Mouse (Mus musculus): ENCODE results near the gene Tmem189. TPM values are rescaled to one million over a fixed set of nuclear protein-coding genes. Genes with fewer than 3 reads are reported as not detected.

Gene Tmem189
- polyA plus RNA-seq, 3 experiments from 2014 or later: 12.5 to 16.8 (median 12.8) TPM

DNA sequence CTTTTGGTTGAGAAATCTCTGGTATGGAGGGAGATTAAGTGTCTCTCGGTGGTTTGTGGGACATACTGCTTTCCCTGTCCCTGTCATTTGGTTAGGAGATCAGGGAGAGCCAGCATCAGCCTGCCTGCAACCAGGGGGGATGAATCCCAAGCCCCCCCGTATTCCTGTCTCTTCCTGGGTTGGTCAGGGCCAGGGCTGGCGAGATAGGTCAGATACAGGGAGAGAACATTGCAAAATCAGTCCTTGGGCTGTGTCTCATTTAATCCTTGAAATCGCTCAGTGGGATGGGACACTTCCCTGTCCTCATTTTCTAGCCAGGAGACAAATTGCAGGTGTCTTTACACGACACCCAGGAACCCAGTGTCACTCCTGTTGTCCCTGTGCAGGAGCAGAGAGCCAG lies 10.4 kb upstream of the Tmem189 start:
- no peak for ATAC-seq

DNA sequence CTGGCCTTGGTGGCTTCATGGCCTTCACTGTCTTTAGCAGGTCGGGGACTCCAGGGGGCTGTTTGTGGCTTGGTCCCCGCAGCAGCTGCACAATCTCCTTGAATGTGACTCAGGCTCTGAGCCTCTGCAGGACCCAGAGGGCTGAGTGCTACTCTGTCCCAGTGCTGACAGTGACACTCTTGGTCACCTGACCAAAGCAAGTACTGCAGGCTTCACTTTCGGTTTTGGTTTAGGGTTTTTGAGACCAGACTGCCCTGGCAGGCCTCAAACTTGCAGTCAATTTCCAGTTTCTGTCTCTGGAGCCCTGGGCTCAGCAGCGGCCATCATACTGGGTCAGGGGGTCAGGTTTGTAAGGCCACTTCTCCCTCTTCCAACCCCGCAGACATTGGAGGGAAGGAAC lies 8.3 kb upstream of the Tmem189 start:
- ATAC-seq: peak; percentile 98

DNA sequence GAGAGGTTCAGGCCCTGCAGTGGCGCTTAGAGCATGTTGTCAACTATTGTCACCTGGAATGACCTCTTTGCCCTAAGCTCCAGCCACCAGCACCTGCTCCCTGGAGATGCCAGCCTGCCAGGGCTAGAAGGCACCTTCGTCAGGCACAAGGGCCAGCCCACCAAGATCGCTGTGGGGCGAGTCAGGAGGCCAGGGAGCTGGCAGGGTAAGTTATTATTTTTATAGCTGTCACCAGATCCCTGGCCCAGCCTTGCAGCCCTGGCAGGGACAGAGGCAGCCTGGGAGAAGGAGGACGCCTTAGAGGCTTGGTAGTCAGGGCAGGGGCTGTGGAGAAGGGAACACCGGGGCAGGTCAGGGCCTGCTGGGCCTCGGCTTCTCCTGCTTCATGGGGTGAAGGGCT lies 6.5 kb upstream of the Tmem189 start:
- ATAC-seq: no peak

DNA sequence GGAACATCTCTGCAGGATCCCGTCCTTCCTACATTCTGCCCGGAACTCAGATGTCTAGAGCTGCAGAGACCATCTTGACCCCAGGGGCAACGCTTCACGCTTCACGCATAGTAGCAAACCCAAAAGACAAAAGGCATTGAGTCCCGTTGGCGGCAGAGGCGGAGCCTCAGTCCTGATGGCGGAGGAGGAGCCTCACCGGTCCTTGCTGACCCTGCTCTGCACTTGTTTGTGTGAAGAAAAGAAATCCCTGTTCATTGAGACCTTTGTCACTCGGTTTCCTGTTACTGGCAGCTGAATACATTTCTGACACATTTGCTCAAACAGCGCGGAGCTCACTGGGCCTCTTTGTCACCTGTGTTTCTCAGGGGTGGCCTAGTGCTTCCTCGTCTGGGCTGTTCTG lies 5.9 kb upstream of the Tmem189 start:
- ATAC-seq: no peak

DNA sequence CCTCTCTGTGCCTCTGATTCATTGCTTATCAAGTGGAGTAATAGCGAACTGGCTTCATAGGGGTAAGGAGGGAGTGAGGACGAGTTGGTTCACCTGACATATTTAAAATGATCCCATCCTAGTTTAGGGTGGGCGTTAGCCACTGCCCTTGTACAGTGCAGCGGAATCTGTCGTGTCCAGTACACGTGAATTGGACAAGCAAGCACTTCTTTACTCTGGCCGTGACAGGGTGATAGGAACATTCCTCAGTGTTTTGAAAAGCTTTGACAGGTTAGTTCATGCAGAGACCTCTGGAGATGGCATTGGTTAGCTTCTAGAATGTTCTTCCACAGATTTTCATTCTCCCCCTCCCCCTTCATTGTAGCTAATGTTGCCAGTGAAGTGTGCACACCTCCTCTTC lies 5.3 kb upstream of the Tmem189 start:
- ATAC-seq: no peak

DNA sequence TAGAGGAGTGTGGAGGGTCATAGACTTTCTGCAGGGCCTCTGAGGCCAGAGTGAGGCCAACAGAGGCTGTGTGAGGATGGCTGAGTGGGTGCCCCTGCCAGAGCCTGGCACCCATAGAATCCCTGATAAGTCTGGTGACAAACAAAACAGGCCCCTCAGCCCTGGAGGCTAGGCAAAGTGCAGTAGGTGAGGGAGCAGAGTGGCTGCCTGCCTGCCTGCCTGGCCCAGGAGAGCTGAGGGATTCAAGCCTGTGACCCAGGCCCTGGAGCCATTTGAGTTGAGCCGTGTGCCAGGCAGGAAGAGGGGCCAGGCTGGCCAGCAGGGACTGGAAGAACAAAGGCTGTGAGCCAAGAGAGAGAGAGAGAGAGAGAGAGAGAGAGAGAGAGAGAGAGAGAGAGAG lies 4.6 kb upstream of the Tmem189 start:
- ATAC-seq: no peak

DNA sequence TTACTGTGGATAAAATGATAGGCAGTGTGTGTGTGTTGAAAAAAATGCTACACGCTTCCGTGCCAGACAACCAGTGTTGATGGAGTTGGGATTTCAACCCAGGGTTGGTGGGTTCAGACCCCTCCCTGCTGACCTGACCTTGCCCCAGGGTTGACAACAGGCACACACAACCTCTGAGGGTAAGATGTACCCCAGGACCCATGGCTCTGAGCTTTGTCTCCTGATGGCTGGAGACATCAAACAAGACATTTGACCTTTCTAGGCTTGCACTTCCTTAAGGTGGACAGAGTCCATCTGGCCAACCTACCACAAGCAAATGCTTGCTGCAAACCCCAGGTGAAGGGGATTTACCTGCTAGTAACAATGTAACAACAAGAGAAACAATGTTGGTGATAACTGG lies 3.9 kb upstream of the Tmem189 start:
- ATAC-seq: no peak

DNA sequence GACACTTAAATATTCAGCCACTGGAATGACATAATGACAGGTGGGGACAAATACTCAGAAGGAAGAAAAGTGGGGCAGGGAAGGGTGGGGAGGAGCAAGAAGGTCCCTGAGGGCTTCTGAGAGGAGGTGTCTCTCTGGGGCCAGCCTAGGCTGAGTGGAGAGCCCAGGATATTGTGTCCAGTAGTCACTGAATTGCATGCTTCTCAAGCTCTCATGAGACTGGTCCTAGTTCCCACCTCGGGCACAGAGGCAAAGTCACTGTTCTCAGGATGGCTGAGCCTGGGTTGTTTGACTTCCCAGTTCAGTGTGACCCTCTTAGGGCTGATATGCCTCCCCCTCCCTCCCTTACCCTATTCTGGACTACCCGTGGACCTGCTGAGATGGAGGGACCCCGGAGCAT lies 3.2 kb upstream of the Tmem189 start:
- ATAC-seq: no peak

DNA sequence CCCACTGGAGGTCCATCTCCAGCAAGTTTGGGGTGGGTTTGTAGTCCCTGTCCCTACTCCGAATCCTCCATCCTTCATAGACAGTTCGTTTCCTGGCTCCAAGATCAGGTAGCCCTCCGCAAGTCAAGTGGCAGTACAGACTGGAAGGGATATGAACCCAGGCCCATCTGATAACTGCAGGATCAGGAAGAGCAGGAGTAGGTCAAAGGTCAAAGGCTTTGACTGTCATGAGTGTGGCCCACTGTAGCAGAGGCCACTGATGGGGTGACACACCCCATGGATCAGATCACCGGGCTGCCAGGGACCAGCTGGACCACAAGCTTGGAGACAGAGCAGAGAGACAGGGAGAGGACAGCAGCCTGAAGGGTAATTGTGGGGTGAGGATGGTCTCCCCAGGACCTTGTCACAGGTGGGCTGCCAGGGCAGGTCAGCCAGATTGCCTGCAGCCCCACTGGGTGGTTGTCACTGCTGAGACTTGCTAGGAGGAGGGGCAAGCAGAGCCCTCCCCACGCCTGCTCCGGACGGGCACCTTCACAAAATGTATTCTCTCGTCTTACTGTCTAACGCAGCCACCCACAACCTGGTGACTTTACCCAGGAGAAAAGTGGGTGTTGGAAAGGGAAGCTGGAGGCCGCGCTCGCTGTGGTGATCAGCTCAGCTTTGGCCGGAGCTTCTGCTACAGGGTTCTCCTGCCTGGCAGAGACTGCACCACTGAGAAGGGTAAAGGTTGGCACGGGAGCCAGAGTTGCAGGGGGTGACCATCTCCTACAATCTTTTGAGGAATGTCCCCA lies 2.4 kb upstream of the Tmem189 start:
- no peak for ATAC-seq

DNA sequence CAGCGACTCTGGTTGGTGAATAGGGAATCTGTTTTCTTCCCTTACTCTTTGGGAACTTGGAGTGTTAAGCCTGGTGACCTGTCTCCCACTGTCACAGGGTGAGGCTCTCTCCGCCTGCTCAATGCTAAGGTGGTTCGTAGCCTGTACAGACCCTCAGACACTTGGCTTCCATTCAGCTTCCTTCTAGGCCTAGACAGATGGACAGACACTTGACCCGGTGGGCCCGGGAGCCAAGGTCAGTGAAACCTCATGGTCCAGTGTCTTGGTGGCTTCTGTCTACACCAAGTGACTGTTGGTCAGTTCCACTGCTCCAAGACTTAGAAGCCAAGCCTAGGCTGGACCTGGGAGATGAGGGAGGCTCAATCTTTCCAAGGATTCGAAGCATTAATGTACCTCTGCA lies 1.8 kb upstream of the Tmem189 start:
- no peak for ATAC-seq

DNA sequence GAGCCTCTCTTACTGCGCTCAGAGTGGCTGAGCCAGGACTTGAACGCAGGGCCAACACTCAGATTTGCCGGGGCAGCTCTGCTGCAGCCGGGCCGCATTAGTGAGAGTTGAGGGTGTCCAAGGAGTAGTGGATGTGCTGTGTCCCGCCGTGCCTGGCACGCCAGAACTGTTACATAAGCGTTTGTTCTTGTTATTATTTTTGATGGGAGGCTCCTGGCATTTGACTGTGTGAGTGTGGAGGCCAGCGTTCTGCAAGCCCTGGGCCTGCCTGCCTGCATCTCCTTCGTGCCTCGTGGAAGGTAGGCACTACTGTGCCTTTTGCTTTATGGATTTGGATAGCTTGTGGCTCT lies 1.3 kb upstream of the Tmem189 start:
- ATAC-seq: no peak

DNA sequence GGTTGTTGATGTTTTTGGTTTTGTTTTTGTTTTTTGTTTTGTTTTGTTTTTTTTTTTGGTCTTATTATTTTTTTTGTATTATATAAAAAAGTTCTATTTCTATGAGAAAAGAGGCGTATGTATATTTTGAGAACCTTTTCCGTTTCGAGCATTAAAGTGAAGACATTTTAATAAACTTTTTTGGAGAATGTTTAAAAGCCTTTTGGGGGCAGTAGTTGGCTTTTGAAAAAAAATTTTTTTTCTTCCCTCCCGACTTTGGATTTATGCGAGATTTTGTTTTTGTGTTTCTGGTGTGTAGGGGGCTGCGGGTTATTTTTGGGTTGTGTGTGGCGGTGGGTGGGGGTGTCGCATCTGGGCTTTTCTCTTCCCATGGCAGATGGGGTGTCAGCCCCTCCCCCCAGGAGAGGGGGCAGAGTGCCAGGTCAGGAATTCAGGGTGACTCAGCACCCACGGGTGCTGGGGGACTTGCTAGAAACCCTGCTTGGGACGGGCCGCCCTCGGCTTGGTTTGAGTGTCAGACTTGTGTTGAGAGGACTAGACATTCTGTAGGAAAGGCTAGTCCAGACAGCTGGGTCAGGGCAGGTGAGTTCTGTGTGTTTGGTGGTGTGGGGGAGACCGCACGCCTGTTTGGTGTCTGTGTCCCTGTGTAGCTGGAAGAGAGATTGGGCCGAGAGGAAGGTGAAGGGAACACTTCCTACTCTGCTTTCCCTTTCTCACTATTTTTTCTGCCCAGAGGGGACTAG lies 768 bp upstream of the Tmem189 start:
- ATAC-seq: no peak

DNA sequence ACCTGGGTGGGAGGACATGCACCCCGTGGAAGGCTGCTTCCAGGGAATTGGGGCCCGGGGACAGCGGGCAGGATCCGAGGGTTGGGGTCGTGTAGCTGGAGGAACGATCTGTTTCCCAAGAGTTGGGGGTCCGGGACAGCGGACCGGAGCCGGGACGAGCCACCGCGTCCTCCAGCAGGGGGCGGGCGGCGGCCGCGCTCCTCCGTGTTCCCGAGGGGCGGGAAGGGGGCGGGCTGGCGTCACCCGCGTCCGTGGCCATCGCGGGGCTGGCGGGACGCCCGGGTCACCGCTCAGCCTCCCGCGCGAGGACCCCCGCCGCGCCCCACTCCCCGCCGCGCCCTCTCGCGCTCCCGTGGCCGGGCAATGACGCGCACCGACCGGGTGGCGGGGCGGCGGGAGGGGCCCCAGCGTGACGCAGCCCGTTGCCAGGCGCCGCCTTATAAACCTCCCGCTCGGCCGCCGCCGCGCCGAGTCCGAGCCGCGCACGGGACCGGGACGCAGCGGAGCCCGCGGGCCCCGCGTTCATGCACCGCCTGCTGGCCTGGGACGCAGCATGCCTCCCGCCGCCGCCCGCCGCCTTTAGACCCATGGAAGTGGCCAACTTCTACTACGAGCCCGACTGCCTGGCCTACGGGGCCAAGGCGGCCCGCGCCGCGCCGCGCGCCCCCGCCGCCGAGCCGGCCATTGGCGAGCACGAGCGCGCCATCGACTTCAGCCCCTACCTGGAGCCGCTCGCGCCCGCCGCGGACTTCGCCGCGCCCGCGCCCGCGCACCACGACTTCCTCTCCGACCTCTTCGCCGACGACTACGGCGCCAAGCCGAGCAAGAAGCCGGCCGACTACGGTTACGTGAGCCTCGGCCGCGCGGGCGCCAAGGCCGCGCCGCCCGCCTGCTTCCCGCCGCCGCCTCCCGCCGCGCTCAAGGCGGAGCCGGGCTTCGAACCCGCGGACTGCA lies 847 bp downstream of the Tmem189 start, which contains the start of gene Cebpb:
Gene Cebpb, plus strand, starts transcription at position 418 of the 954 bp plus-strand sequence.
- peak; percentile 58 for ATAC-seq

DNA sequence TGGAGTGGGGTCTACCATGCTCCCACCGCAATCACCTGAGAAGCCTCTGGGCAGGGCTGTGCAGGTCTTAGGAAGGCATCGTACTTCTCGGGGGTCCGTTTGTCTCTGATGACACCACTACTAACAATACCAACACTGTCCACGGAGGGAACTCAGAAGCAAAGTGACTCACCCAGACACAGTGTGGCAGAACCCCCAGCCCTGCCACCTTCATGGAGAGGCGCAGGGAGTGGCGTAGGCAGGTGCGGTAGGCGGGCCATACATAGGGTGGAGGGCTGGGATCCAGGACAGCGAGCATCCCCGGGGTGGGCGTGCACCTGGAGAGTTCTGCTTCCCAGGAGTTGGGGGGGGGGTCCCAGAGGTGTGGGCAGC lies 1.5 kb downstream of the Tmem189 start:
- ATAC-seq: no peak

DNA sequence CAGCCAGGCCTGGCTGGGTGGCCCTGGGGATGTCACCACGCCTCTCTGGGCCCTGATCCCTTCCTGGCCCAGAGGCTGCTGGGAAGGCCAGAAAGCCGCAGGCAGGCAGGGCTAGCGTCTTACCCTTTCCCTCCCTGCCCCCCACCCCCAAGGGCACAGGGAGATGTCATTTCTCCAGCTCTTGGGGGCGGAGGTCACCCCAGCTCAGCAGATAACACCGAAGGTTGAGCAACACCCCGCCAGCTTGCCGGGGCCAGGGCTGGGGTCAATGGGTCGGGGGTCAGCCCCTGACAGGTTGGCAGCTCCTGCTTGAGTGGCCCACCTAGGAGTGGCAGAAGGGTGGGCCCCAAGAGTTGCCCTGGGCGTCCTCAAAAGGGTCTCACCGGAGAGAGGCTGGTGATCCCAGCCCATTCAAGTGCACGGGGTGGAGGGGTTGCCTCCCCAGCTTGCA lies 1.9 kb downstream of the Tmem189 start:
- no peak for ATAC-seq

DNA sequence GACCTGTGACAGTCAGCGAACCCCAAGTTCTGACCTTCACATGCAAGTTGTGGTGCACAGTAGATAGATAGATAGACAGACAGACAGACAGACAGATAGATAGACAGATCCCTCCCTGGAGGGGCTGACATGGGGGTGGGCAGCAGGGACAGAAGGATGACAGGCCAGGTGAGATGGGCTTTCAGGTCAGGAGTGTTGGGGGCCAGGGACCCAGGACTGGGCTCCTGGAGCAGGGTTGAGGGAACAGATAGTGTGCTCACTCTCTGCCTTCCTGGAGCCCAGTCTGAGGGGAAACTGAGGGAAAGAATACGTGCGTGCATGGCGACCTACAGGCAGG lies 2.4 kb downstream of the Tmem189 start:
- ATAC-seq: no peak

DNA sequence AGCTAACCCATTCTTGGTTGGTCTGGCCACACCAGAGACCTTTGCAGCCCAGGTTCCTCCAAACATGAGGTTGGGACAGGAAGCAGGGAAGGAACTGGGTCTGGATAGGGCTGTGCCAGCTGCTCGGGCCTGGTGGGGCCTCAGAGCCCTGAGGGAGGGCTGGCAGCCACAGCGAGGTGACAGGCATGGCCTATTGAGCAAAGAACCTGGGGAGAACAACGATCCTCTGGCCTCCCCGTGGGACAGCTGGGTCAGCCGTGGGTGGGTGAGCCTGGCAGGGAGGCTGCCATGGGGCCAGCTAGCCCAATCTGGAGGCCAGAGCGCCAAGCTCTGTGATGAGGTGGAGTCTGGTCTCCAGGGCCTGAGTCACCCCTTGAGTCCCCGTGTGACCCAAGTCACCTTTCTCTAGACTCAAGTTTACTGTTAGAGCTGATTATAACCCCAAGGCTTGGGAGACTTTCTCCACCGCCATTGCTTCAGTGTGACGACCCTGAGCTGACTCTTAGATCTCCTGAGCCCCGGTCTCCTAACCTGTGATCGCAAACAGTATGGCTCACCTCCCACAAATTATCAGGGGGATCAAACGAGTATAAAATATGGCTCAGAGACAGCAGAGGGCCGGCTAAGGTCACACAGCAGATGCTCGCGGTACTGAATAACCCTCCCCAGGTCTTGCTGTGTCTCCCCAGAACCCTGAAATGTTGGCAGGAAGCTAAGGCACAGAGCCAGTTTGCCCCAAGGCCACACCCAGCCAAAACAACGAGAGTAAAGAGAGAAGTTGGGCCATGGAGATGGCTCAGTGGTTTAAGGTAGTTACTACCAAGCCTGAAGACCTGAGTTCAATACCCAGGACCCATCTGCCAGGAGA lies 3.0 kb downstream of the Tmem189 start:
- no peak for ATAC-seq

DNA sequence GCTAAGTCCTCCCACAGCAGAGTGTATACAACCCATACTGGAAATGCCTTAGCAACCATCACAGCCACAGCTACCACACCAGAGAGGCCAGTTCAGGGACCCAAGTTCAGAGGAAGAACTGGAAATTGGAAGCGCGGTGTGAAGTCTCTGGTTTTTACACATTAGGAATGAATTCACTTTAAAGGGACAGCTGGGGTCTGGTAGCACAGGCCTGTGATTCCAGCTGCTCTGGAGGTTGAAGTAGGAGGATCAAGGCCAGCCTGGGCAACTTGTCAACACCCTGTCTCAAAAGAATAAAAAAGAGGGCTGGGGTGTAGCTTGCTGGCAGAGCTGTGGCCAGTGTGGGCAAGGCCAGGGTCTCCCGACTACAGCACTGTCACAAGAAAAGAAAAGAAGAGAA lies 3.8 kb downstream of the Tmem189 start:
- no peak for ATAC-seq

DNA sequence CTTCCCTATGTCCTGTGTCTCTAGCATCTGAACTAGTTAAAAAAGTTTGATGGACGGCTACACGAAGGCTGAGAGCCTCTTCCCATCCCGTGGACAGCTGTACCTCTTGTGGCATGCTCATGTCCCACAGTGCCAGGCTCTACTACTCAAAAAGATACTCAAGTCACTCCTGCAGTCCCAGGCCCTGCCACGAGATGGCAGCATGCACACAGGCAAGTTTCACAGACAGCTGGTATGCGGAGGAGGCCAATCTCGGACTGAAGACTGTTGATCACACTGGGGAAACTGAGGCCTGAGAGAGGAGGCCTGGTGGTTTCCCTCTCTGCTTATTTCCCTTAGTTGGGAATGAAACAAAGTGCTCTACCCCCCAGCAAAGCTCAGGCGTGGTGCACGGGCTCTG lies 4.5 kb downstream of the Tmem189 start:
- peak; percentile 6 for ATAC-seq

DNA sequence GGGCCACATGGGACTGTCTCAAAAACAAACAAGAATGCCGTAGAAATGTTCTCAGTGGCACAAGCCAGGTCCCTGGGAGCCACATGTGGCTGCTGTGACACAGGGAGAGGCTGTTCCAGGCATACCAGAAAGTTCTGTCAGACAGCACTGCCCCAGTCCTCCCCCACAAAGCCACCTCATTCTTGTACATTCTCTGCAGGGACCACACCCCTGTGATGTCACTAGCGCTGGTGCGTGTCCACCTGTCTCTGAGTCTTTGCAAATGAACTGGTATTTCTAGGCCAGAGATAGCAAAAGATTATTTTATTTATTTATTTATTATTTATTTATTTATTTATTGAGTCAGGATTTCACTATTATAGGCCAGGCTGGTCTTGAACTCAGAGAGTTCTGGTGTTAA lies 5.9 kb downstream of the Tmem189 start:
- no peak for ATAC-seq

DNA sequence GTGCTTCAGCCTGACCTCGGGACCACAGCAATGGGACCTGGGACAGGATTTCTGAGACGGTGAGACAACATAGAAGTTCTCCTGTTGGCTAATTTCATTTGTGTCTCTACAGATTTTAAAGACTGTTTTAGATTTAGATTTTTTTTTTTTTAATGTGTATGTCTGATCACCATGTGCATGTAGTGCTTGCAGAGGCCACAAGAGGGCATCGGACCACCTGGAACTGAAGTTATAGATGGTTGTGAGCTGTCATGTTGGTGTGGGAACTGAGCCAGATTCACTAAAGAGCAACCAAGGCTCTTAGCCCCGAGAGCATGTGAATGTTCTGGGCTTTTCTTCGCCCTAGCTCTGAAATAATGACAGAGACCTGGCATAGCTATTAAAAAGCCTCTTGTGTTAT lies 9.0 kb downstream of the Tmem189 start:
- ATAC-seq: peak; percentile 29

DNA sequence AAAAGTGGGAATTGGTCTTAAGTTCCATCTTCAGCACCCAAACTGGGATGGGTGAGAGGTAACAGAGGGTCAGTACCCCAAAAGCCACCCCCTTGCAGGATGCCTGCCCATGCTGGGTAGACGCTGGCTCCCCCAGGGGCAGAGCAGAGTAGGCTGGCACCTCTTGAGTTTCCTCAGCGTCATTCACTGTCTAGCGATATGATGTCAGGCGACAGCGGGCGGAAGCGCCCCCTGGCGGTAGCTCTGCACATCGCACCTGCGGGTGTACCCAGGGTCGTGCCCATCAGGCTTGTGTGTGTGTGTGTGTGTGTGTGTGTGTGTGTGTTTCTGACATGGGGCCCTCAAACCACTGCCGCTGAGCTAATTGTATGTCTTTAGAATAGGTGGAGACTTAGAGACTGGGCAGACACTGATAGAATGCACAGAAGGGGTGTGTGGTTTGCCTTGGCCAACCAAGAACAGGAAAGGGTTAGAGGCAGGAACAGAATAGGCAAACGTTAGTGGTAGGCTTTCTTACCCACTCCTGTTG lies 9.7 kb downstream of the Tmem189 start:
- ATAC-seq: peak; percentile 89
